Mouse (Mus musculus) adrenal gland (tissue): ENCODE results near the gene Zp1.

ENCODE experiments used
- intact Hi-C: fragments of 180-260 bp; cut with DNase I; formaldehyde crosslinking; loops from one replicate; pipeline ENCODE4 v1.15.1; 2025

Gene Zp1

DNA sequence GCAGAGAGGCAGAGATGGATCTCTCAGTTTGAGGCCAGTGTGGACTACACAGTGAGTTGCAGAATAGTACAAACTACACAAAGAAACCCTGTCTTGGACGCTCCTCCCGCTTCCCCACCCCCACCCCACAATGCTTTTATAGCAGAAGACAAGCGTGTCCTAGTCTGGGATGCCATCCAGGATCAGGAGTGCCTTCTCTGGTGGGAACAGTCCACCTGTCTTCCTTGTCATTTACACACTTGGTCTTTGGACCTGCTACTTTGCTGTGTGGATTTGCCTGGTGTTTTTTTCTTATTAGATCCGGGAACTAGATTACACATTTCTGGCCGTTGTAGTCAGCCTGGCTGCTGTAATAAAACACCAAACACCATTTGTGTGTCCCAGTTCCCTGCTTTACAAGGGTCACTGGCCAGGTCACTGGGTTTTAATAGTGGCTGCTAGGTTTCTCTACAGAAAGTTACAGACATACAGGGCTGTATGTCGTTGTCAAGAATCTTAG, 5.7 kb upstream of the Zp1 start:
- intact Hi-C loops = no loop called here

- intact Hi-C loops = no loop called here
Measured at GRCm38 (mm10) chr19:10924220-10924619, 3.8 kb upstream of the Zp1 start.

GRCm38 (mm10) chr19:10921058-10921457, 626 bp upstream of the Zp1 start:
- intact Hi-C loops = no loop called here

GRCm38 (mm10) chr19:10918321-10918991, 2.0 kb downstream of the Zp1 start:
- intact Hi-C loops = no loop called here

DNA sequence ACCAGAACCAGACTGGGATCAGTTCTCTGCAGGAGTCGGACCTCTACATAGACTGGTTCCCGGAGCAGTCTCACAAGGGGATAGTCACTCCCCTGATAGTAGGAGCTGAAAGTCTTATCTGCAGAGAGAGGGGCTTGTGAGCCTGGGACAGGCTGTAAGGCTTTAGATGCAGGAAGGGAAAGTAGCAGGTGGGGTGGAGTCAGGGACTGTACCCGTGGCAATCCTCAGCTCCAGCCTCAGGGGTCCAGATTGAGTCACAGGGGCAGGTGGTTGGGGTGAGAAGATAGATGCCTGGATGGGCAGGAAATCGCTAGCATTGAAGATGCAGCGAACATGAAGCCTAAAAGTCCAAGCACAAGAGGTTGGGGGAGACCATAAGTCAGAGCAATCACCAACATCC, 3.9 kb downstream of the Zp1 start:
- intact Hi-C loops = no loop called here

DNA sequence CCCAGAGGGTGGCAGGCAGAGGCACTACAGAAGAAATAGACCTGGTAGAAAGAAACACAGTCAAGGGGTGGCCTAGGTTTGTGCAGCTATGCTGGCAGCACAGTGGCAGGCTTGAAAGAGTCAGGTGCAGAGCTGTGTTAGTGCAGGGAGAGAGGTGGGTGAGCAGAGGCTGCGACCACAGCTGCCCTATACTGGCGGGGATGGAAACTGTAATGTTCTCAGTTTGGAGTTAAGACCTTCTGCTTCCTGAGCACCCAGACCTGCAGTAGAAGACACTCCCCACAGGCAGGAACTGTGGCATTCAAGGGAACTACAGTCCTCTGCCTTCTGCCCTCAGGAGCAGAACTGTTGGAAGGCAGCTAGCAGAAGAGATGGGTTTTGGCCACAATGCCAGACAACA, 5.6 kb downstream of the Zp1 start:
- intact Hi-C loops = no loop called here

- intact Hi-C loops = no loop called here
Measured at GRCm38 (mm10) chr19:10914291-10914690, 6.1 kb downstream of the Zp1 start.

GRCm38 (mm10) chr19:10909087-10909721, 11.2 kb downstream of the Zp1 start:
- intact Hi-C loops = no loop called here

GRCm38 (mm10) chr19:10907891-10908290, 12.5 kb downstream of the Zp1 start:
- intact Hi-C loops = no loop called here

DNA sequence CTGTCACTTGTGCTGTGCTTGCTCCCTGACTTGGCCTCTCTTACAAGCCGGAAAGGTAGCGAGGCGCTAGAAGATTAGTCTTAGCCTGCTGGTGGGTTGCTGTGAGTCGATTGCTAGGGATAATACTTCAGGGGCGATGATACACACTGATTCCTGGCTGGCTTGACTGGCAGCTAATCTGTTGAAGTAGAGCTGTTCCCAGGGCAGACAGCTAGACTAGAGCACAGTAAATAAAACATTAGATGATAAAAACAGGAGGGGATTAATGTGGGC, 14.8 kb downstream of the Zp1 start:
- intact Hi-C loops = no loop called here

- intact Hi-C loops = no loop called here
Measured at GRCm38 (mm10) chr19:10904927-10905727, 15.3 kb downstream of the Zp1 start.

GRCm38 (mm10) chr19:10904512-10904911, 15.9 kb downstream of the Zp1 start:
- intact Hi-C loops = no loop called here

- intact Hi-C loops = no loop called here
Measured at GRCm38 (mm10) chr19:10901046-10901445, 19.4 kb downstream of the Zp1 start.

DNA sequence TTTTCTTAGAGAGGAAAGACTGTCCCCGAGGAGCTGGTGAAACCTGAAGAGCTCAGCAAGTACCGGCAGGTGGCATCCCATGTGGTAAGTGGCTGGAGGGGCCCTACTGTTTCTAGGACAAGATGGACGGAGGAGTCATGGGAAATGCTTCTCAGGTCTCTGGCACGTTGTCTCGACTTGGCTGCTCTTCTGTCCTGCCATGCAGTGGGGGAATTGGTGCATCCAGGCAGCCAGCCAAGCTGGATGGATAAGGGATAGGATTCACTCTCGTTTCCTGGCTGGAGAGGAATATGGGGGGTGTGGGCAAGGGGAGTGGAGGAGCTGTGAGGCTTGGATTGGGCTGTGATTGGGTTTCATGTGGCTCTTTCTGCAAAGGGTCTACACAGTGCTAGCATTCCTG, 20.1 kb downstream of the Zp1 start:
- intact Hi-C loops = no loop called here

DNA sequence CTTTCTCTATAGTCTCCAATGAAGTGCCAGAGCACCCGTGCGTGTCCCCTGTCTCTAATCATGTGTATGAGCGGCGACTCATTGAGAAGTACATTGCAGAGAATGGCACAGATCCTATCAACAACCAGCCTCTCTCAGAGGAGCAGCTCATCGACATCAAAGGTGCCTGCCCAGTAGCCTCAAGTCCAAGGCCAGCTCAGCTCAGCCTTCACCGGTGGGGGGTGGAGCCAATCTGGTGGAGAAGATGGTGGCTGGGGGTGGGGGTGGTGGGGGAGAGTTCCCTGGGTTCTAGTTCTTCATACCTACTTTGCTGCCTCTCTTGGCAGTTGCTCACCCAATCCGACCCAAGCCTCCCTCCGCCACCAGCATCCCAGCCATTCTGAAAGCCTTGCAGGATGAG, 22.9 kb downstream of the Zp1 start:
- intact Hi-C loops = no loop called here

DNA sequence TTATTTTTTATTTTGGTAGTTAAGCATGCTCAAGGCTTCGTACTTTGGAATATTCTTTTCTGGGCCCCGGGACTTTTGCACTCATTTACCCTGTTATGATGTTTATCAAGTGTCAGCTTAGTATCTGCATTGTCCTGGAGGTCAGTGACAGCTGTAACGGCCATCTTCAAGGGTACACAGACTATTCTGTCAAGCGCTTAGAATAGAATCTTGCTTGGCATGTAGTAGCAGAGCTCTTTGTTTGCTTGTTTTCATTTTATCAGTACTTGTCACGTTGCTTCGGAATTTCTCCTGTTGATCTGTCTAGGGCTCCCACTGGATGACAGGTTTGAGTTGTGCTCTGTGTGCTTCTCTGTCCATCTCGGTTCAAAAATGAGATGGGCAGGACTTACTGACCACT, 23.6 kb downstream of the Zp1 start:
- intact Hi-C loops = no loop called here

DNA sequence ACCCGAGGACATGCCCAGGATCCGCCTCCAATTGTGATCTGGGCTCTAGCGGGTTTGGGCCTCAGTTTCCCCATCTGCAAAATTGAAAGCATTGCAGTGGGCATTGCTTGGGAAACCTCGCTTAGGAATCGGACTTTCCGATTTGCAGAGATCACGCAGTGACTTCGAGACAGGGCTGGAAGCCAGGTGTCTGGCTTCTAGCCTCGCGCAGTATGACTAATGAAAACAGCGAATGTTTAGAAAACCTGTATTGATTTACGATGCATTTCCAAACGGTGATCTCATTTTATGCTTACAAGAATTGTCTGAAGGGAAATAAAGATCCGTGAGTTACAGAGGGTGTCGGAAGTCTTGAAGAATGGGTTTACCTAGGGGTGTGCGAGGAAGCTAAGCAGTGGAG, 24.7 kb downstream of the Zp1 start:
- intact Hi-C loops = no loop called here

- intact Hi-C loops = no loop called here
Measured at GRCm38 (mm10) chr19:10895016-10895528, 25.4 kb downstream of the Zp1 start, which contains the start of gene Prpf19. TSS of gene Prpf19 (plus strand) at chr19:10895231.

GRCm38 (mm10) chr19:10892201-10892600, 28.2 kb downstream of the Zp1 start:
- intact Hi-C loops = no loop called here

GRCm38 (mm10) chr19:10881426-10882154, 38.8 kb downstream of the Zp1 start, which contains the start of gene Tmem109:
TSS of gene Tmem109 (minus strand) at chr19:10882001.
- intact Hi-C loops = no loop called here

DNA sequence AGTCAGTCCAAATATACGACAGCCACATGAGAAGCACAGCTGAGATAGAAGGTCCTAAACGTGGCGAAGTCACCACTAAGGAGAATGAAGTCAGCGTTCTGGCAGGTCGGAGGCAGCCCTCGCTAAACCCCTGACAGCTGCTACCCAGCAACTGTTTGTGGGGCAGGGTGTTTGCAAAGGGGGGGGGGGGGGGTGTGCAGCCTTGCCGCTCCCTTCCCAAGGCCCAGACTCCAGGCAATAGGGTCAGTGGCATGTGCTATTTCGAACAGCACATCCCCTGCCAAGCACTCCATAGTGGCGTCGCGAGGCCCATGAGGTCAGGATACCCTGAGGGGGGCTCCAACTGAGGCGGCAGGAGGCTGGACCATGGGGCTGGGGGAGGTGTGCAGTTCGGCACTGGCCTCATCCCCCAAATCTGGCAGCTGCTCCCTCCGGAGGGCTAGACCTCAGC, 39.4 kb downstream of the Zp1 start:
- intact Hi-C loops = no loop called here
